Mouse (Mus musculus): ENCODE measurements around the gene Gm11554.
"Not testable (repeated sequence)": the region's sequence is repeated elsewhere in the genome, so short reads cannot be mapped to it uniquely, and the experiment has no call there.

DNA sequence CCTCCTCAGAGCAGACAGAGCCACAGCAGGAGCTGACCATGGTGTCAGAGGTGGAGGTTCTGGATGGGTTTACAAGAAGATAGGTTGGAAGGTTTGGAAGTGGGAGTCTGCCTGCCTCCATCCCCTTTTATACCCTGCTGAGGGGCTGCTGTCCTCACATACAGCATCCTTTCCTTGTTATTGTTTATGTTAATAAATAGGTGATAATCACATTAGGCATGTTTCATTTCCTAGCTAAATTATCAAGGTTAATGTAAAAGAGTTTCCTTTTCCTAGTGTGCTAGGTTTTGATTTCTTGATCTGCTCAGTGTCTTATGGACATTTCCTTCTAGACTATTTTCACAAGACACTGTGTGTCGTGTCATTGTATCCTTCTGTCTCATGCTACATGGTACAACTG lies 5.4 kb downstream of the Gm11554 start, which contains the start of gene Gm11569:
- TF ChIP-seq CTCF, EP300 (IDR thresholded peaks at IDR 0.05; ENCODE audit: low read depth): not testable (repeated sequence)
